Mouse (Mus musculus) activated CD4-positive, CD25-positive, alpha-beta regulatory T cell (primary cell): ENCODE data around the gene Pomt2. TPM values are rescaled to one million over a fixed set of nuclear protein-coding genes. Genes with fewer than 3 reads are reported as not detected.

Source experiments
- polyA plus RNA-seq, 2 experiments: library from polyadenylated mRNA; unstranded; fragments of 100-300 nt; shearing (Covaris generic); gene quantifications; one replicate each; pipeline ENCODE4 v1.2.1; 2017

Gene Pomt2
- 1 to 10 TPM; 2.0 to 2.8 TPM for polyA plus RNA-seq

GRCm38 (mm10) chr12:87147395-87148089 lies at the start of gene Pomt2:
TSS of gene Pomt2 (minus strand) at chr12:87147968.

GRCm38 (mm10) chr12:87146966-87147365 lies 802 bp downstream of the Pomt2 start, which contains the start of gene Gstz1:
TSS of gene Gstz1 (plus strand) at chr12:87147165.

GRCm38 (mm10) chr12:87102165-87102631 lies 45.6 kb downstream of the Pomt2 start, which contains the start of gene Ngb:
TSS of gene Ngb (minus strand) at chr12:87102539.

Other genes starting within 250 kb of the Pomt2 start
- 10 to 100 TPM; 13.9 to 26.6 TPM for gene Cipc, start 200.9 kb downstream of the Pomt2 start, polyA plus RNA-seq
- under 1 TPM in 1 of 2 experiments, not detected in 1; 0.57 TPM for gene Zdhhc22, start 157.5 kb downstream of the Pomt2 start, polyA plus RNA-seq
- gene Tmem63c, start 126.6 kb downstream of the Pomt2 start, polyA plus RNA-seq = under 1 TPM in 1 of 2 experiments, not detected in 1; 0.37 TPM
- under 1 TPM in 1 of 2 experiments, not detected in 1; 0.19 TPM for gene Ngb, start 45.4 kb downstream of the Pomt2 start, polyA plus RNA-seq
- gene Gstz1, start 803 bp downstream of the Pomt2 start, polyA plus RNA-seq = 1 to 10 TPM; 8.3 to 9.4 TPM
- gene Samd15, start 51.8 kb upstream of the Pomt2 start, polyA plus RNA-seq = 1 to 10 TPM; 2.6 to 3.8 TPM
- gene Tmed8, start 52.5 kb upstream of the Pomt2 start, polyA plus RNA-seq = 1 to 10 TPM; 3.6 to 7.5 TPM
- gene Noxred1, start 90.8 kb upstream of the Pomt2 start, polyA plus RNA-seq = 1 to 10 TPM in 1 of 2 experiments, under 1 TPM in 1; 0.81 to 1.2 TPM
- gene Vipas39, start 118.3 kb upstream of the Pomt2 start, polyA plus RNA-seq = 10 to 100 TPM; 33.9 to 35.7 TPM
- 100 to 1,000 TPM; 159 to 164 TPM for gene Ahsa1, start 118.5 kb upstream of the Pomt2 start, polyA plus RNA-seq
- not detected for gene Ism2, start 151.7 kb upstream of the Pomt2 start, polyA plus RNA-seq
- gene Sptlc2, start 240.4 kb upstream of the Pomt2 start, polyA plus RNA-seq = 100 to 1,000 TPM; 172 to 179 TPM